Mouse (Mus musculus) T-cell, adult 2 months (primary cell): ENCODE data around the gene Nop16.

Source experiments
- DNase-seq: peaks from one replicate; pipeline ENCODE4 v3.0.0; 2022; ENCODE audit warnings: low spot score

The Nop16 gene

DNA sequence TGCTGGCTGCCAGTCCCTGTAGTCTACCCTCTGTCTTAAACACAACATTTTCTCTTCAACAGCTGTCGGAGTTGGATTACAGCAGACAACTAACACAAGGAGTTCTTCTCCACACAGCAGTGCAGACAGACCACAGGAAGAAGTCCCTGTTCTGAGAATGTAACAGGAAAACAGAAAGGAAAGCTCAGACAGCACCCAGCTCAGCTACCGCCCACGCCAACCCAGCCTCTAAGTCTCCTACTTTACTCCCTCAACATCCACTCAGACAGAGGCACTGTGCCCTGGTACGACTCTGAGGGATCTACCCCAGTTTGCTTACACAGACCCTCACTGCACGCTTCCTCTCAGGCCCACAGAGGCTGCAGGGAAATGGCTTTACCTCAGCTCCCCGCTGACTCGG, 29.3 kb downstream of the Nop16 start:
- no peak for DNase-seq

DNA sequence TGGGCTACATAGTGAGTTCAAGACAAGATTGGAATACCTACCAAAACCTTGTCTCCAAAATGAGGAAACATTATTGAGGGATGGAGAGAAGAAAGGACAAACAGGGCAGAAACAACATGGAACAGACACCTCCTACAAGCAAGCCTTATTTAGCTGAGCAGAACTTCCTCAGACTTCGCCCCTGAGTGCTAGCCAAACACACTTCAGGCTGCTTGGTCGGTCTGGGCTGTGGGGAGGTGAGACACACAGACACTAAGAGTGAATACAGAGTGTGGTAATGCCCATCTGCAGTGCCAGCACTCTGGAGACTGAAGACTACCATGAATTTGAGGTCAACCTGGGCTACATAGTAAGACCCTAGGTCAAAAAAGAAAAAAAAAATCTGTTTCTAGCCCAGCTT, 30.2 kb downstream of the Nop16 start:
- no peak for DNase-seq

DNA sequence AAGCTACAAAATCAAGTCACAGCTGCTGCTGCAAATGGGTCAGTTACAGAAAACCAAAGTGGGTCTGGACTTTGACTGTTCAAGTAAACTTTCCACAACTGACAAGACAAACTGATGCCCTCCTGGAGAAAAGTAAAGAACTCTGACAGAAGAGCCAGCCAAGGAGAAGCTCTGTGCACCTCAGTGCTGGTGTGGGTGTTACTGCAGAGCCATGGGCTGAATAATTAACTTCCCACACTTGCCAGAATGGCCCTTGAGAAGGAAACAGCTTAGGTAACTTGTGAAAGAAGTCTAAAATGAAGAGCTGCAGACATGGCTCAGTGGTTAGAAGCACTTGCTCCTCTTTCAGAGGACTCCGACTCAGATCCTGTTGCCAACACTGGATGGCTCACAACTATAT, 32.2 kb downstream of the Nop16 start:
- no peak for DNase-seq

DNA sequence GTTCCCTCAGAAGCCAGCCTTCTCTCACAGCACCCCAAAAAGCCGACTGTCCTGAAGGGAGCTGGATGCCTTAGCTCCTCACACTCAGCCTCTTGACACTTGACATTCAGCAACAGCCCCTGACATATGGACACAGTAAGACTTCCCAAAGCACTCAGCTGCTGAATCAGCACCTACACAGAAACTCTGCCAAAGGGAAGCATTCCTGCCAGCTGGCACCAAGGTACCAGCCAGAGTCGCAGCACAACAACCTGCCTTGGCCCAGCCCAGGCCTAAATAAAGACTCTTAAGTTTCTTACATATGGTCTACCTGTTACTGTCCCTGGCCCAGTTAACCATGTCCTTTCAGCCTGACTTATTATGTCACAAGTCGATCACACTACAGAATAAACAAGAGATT, 33.1 kb downstream of the Nop16 start:
- DNase-seq: no peak

DNA sequence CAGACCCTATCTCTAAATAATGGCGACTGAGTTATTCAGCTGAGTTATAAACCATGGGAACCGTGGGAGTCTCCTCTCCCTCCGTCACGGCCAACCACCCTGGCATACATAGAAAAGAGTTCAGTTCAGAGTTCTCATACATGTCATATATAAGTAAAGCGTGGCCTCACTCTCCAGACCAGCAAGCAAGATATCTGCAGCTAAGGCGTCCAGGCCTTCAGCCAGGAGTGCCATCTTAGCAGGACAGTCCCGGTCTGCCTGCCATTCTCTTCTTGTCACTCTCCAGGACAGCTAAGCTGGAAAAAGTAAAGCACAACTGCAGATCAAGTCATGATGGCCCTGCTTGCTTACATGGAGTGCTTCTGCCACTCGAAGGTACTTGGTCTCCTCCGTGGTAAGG, 33.7 kb downstream of the Nop16 start:
- no peak for DNase-seq

DNA sequence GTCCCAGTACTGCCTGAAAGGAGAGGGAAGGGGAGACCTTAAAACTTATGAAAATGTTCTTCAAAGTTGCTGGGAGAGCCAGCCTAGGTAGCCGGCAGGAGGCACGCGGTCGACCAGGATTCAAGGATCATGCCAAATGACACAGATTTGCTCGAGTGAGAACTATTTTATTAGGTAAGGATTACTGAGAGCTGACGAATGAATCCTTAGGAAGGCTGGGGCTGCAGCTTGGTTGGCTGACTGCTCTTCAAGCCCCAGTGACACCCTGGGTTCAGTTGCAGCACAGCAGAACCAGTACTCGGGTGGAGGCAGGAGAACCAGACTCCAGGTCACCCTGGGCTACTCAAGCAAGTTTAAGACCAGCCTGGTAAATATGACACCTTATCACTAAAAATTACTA, 41.9 kb downstream of the Nop16 start:
- no peak for DNase-seq
